Mouse (Mus musculus): ENCODE data around the gene Nlrc4. TPM values are rescaled to one million over a fixed set of nuclear protein-coding genes. Genes with fewer than 3 reads are reported as not detected.
"Not testable (repeated sequence)": the region's sequence is repeated elsewhere in the genome, so short reads cannot be mapped to it uniquely, and the experiment has no call there.

The Nlrc4 gene
- polyA plus RNA-seq (2021), result 0.12 TPM

GRCm38 (mm10) chr17:74458711-74459408 lies at the start of gene Nlrc4:
Gene Nlrc4 (minus strand): TSS chr17:74459142.
- DNase-seq (ENCODE audit: low read depth, low spot score), result no peak
- no peak for ATAC-seq
- ChIA-PET POLR2A (no interaction called here), CTCF (interaction anchor here (1.0 kb wide), 1 partner anchor 12 kb away, joined by 3 read pairs; no protein-coding TSS in a partner anchor)
- in situ Hi-C loops (cut with MboI; ENCODE audit: low pct_unique_long_range_greater_than_20kb), result no loop called here
- TF ChIP-seq CTCF (IDR thresholded peaks at IDR 0.05), result no peak
- H3K27me3 ChIP-seq, result no peaks in the 10 kb centered on the region

GRCm38 (mm10) chr17:74508600-74508999 lies 49.7 kb upstream of the Nlrc4 start:
- in situ Hi-C loops (cut with MboI; ENCODE audit: low pct_unique_long_range_greater_than_20kb), result no loop called here
- H3K27me3 ChIP-seq, result no peaks in the 10 kb centered on the region
- no peak for TF ChIP-seq CTCF (IDR thresholded peaks at IDR 0.05)
- ATAC-seq (no peak), DNase-seq (ENCODE audit: low read depth, low spot score) (no peak)
- POLR2A ChIA-PET, result no interaction called here
- CTCF ChIA-PET, result no interaction called here

- no peaks in the 10 kb centered on the region for H3K27me3 ChIP-seq
- POLR2A ChIA-PET, result no interaction called here
- no peak for DNase-seq (ENCODE audit: low read depth, low spot score)
- in situ Hi-C loops (cut with MboI; ENCODE audit: low pct_unique_long_range_greater_than_20kb), result no loop called here
- TF ChIP-seq CTCF (IDR thresholded peaks at IDR 0.05), result no peak
- CTCF ChIA-PET, result no interaction called here
- ATAC-seq, result no peak
Observed at GRCm38 (mm10) chr17:74507934-74508333, 49.0 kb upstream of the Nlrc4 start.

- ChIA-PET CTCF (no interaction called here), POLR2A (no interaction called here)
- ATAC-seq (no peak), DNase-seq (ENCODE audit: low read depth, low spot score) (no peak)
- H3K27me3 ChIP-seq, result no peaks in the 10 kb centered on the region
- in situ Hi-C loops (cut with MboI; ENCODE audit: low pct_unique_long_range_greater_than_20kb), result no loop called here
- TF ChIP-seq CTCF (IDR thresholded peaks at IDR 0.05), result no peak
Observed at GRCm38 (mm10) chr17:74501085-74501484, 42.1 kb upstream of the Nlrc4 start.

GRCm38 (mm10) chr17:74500204-74500603 lies 41.3 kb upstream of the Nlrc4 start:
- in situ Hi-C loops (cut with MboI; ENCODE audit: low pct_unique_long_range_greater_than_20kb), result no loop called here
- DNase-seq (ENCODE audit: low read depth, low spot score), result no peak
- TF ChIP-seq CTCF (IDR thresholded peaks at IDR 0.05), result no peak
- ChIA-PET CTCF (no interaction called here), POLR2A (no interaction called here)
- no peak for ATAC-seq
- no peaks in the 10 kb centered on the region for H3K27me3 ChIP-seq

- H3K27me3 ChIP-seq, result no peaks in the 10 kb centered on the region
- ATAC-seq (no peak), DNase-seq (ENCODE audit: low read depth, low spot score) (no peak)
- POLR2A ChIA-PET, result no interaction called here
- no peak for TF ChIP-seq CTCF (IDR thresholded peaks at IDR 0.05)
- in situ Hi-C loops (cut with MboI; ENCODE audit: low pct_unique_long_range_greater_than_20kb), result no loop called here
- CTCF ChIA-PET, result no interaction called here
Observed at GRCm38 (mm10) chr17:74491565-74491964, 32.6 kb upstream of the Nlrc4 start.

GRCm38 (mm10) chr17:74489901-74490220 lies 30.9 kb upstream of the Nlrc4 start:
- no peak for TF ChIP-seq CTCF (IDR thresholded peaks at IDR 0.05)
- no peaks in the 10 kb centered on the region for H3K27me3 ChIP-seq
- ATAC-seq (no peak), DNase-seq (ENCODE audit: low read depth, low spot score) (no peak)
- CTCF ChIA-PET, result no interaction called here
- POLR2A ChIA-PET, result no interaction called here
- in situ Hi-C loops (cut with MboI; ENCODE audit: low pct_unique_long_range_greater_than_20kb), result no loop called here

GRCm38 (mm10) chr17:74489024-74489900 lies 30.3 kb upstream of the Nlrc4 start, which contains the start of gene Yipf4:
Gene Yipf4 (plus strand): TSS chr17:74489493.
- DNase-seq (ENCODE audit: low read depth, low spot score) (peak; percentile 86), ATAC-seq (peak; percentile 99)
- ChIA-PET POLR2A (interaction anchor here (0.7 to 0.9 kb wide), 3 partner anchors 13 to 94 kb away, joined by 3 to 7 read pairs (median 3); partner anchors contain the start of gene Slc30a6), CTCF (interaction anchor here (0.9 kb wide), 1 partner anchor 40 kb away, joined by 3 read pairs; no protein-coding TSS in a partner anchor)
- in situ Hi-C loops (cut with MboI; ENCODE audit: low pct_unique_long_range_greater_than_20kb), result no loop called here
- TF ChIP-seq CTCF (IDR thresholded peaks at IDR 0.05), result no peak
- no peaks in the 10 kb centered on the region for H3K27me3 ChIP-seq

GRCm38 (mm10) chr17:74480361-74481069 lies 21.6 kb upstream of the Nlrc4 start:
- no peaks in the 10 kb centered on the region for H3K27me3 ChIP-seq
- ATAC-seq (peak; percentile 39), DNase-seq (ENCODE audit: low read depth, low spot score) (no peak)
- CTCF ChIA-PET, result no interaction called here
- TF ChIP-seq CTCF (IDR thresholded peaks at IDR 0.05), result no peak
- POLR2A ChIA-PET, result no interaction called here
- in situ Hi-C loops (cut with MboI; ENCODE audit: low pct_unique_long_range_greater_than_20kb), result no loop called here

GRCm38 (mm10) chr17:74470133-74470532 lies 11.2 kb upstream of the Nlrc4 start:
- POLR2A ChIA-PET; in situ Hi-C loops (cut with MboI; ENCODE audit: low pct_unique_long_range_greater_than_20kb); H3K27me3 ChIP-seq; DNase-seq (ENCODE audit: low read depth, low spot score); CTCF ChIA-PET; ATAC-seq: not testable (repeated sequence)

- in situ Hi-C loops (cut with MboI; ENCODE audit: low pct_unique_long_range_greater_than_20kb); DNase-seq (ENCODE audit: low read depth, low spot score); CTCF ChIA-PET; ATAC-seq; POLR2A ChIA-PET; H3K27me3 ChIP-seq: not testable (repeated sequence)
Observed at GRCm38 (mm10) chr17:74467981-74468380, 9.0 kb upstream of the Nlrc4 start.

Measured in Patski (cell line).